Mouse (Mus musculus): Measurements from ENCODE around the gene Olfr615. TPM values are rescaled to one million over a fixed set of nuclear protein-coding genes. Genes with fewer than 3 reads are reported as not detected.

Olfr615 gene
- polyA plus RNA-seq, 1 experiment from 2014 or later = not detected

DNA sequence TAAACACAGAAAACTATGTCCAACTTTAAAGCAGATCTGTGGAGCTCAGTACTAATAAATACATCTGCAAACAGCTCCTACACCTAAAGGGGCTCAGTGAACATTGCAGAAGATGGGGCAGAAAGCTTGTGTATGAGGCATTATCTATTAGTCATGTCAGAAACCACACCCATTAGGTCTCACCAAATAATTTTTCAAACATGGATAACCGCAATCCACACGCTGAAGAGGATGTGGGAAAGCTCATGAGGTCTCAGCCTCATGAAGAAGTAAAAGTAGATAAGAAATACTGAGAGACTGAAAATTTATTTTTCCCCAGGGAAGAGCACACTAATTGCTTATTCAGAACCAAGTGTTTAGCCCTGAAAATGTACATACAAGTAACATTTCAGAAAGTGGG lies 51.5 kb downstream of the Olfr615 start:
- no peaks in the 10 kb centered on the region for H3K9me3 ChIP-seq (ENCODE audit: control insufficient read depth, low read length)
- no peak for ATAC-seq (replicated peaks; ENCODE audit: low FRiP score)
- no peak overlapping the region for H3K27ac ChIP-seq (ENCODE audit: low read depth, low read length)
- no peak overlapping the region for H3K4me2 ChIP-seq
- 51% methylated on average over 2 of the region's 2 CpGs for WGBS
- no peak overlapping the region for H3K9ac ChIP-seq (ENCODE audit: low read depth, low read length)
- H3K4me3 ChIP-seq (ENCODE audit: low read depth, low read length) = no peak overlapping the region
- no peaks in the 10 kb centered on the region for H3K36me3 ChIP-seq (ENCODE audit: control insufficient read depth, insufficient read depth, low read length)
- H3K4me1 ChIP-seq (replicated peaks; ENCODE audit: control insufficient read depth, insufficient read depth, low read length) = no peaks in the 10 kb centered on the region
- DNase-seq (ENCODE audit: low spot score) = no peak
- H3K27me3 ChIP-seq (replicated peaks; ENCODE audit: control insufficient read depth, insufficient read depth, low read length) = no peaks in the 10 kb centered on the region

DNA sequence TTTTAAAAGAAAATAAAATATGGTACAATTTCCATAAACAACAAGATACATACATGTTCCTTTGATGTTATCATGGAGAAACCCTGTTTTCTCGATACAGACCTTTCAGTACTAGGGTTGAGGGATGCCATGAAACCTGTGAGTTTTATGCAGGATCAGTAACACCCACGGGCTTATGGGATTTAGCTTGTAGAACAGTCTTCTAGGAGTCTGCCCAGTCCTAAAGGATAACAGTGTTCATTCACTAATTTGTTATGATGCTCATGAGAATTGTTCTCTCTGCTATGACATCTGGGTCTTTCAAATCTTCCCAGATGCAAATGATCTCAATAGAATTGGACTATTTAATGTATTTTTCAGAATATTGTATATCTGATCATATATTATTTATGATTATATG lies 56.6 kb downstream of the Olfr615 start, which contains the start of gene Olfr620:
TSS of gene Olfr620 (minus strand) at position 101 of the 400 bp plus-strand sequence.
- no peak within 1 kb of the TSS for H3K9ac ChIP-seq (ENCODE audit: low read depth, low read length)
- no peaks in the 10 kb centered on the region for H3K9me3 ChIP-seq (ENCODE audit: control insufficient read depth, low read length)
- no peak within 1 kb of the TSS for H3K4me3 ChIP-seq (ENCODE audit: low read depth, low read length)
- ATAC-seq (replicated peaks; ENCODE audit: low FRiP score) (no peak), DNase-seq (ENCODE audit: low spot score) (no peak)
- no peak within 1 kb of the TSS for H3K27ac ChIP-seq (ENCODE audit: low read depth, low read length)
- no peaks in the 10 kb centered on the region for H3K4me1 ChIP-seq (replicated peaks; ENCODE audit: control insufficient read depth, insufficient read depth, low read length)
- 64% methylated on average over 2 of the region's 2 CpGs for WGBS
- no peaks in the 10 kb centered on the region for H3K27me3 ChIP-seq (replicated peaks; ENCODE audit: control insufficient read depth, insufficient read depth, low read length)
- no peak within 1 kb of the TSS for H3K4me2 ChIP-seq
- H3K36me3 ChIP-seq (ENCODE audit: control insufficient read depth, insufficient read depth, low read length) = no peaks in the 10 kb centered on the region

Small RNA genes within 50 kb of the gene (microRNA-seq; reads per million reads assigned to microRNA genes)
- not detected for gene Gm26506 (ENCODE audit: borderline number of aligned reads)

Other genes with a start within 250 kb of the Olfr615 start
- not detected in 2 replicates for gene Olfr597, start 239.8 kb upstream of the Olfr615 start, polyA plus RNA-seq (2014; fragmentation: Nextera tagmentation; extraction: Ambion mirVana)
- gene Olfr598, start 232.5 kb upstream of the Olfr615 start, polyA plus RNA-seq (2014; fragmentation: Nextera tagmentation; extraction: Ambion mirVana) = not detected in 2 replicates
- not detected in 2 replicates for gene Olfr599, start 220.2 kb upstream of the Olfr615 start, polyA plus RNA-seq (2014; fragmentation: Nextera tagmentation; extraction: Ambion mirVana)
- not detected in 2 replicates for gene Olfr600, start 206.4 kb upstream of the Olfr615 start, polyA plus RNA-seq (2014; fragmentation: Nextera tagmentation; extraction: Ambion mirVana)
- gene Olfr601, start 193.4 kb upstream of the Olfr615 start, polyA plus RNA-seq (2014; fragmentation: Nextera tagmentation; extraction: Ambion mirVana) = not detected in 2 replicates
- gene Olfr603, start 169.9 kb upstream of the Olfr615 start, polyA plus RNA-seq (2014; fragmentation: Nextera tagmentation; extraction: Ambion mirVana) = not detected in 2 replicates
- not detected in 2 replicates for gene Usp17lc, start 141.0 kb upstream of the Olfr615 start, polyA plus RNA-seq (2014; fragmentation: Nextera tagmentation; extraction: Ambion mirVana)
- gene Olfr605, start 110.6 kb upstream of the Olfr615 start, polyA plus RNA-seq (2014; fragmentation: Nextera tagmentation; extraction: Ambion mirVana) = not detected in 2 replicates
- not detected in 2 replicates for gene Olfr606, start 107.0 kb upstream of the Olfr615 start, polyA plus RNA-seq (2014; fragmentation: Nextera tagmentation; extraction: Ambion mirVana)
- gene Olfr607, start 91.9 kb upstream of the Olfr615 start, polyA plus RNA-seq (2014; fragmentation: Nextera tagmentation; extraction: Ambion mirVana) = not detected in 2 replicates
- gene Olfr608, start 86.2 kb upstream of the Olfr615 start, polyA plus RNA-seq (2014; fragmentation: Nextera tagmentation; extraction: Ambion mirVana) = not detected in 2 replicates
- not detected in 2 replicates for gene Olfr609, start 58.0 kb upstream of the Olfr615 start, polyA plus RNA-seq (2014; fragmentation: Nextera tagmentation; extraction: Ambion mirVana)
- gene Olfr610, start 44.0 kb upstream of the Olfr615 start, polyA plus RNA-seq (2014; fragmentation: Nextera tagmentation; extraction: Ambion mirVana) = not detected in 2 replicates
- not detected in 2 replicates for gene Olfr611, start 35.2 kb upstream of the Olfr615 start, polyA plus RNA-seq (2014; fragmentation: Nextera tagmentation; extraction: Ambion mirVana)
- not detected in 2 replicates for gene Olfr612, start 13.4 kb upstream of the Olfr615 start, polyA plus RNA-seq (2014; fragmentation: Nextera tagmentation; extraction: Ambion mirVana)
- gene Olfr613, start 8.0 kb upstream of the Olfr615 start, polyA plus RNA-seq (2014; fragmentation: Nextera tagmentation; extraction: Ambion mirVana) = not detected in 2 replicates
- gene Olfr616, start 13.1 kb downstream of the Olfr615 start, polyA plus RNA-seq (2014; fragmentation: Nextera tagmentation; extraction: Ambion mirVana) = not detected in 2 replicates
- gene Olfr617, start 17.0 kb downstream of the Olfr615 start, polyA plus RNA-seq (2014; fragmentation: Nextera tagmentation; extraction: Ambion mirVana) = not detected in 2 replicates
- not detected in 2 replicates for gene Olfr618, start 34.0 kb downstream of the Olfr615 start, polyA plus RNA-seq (2014; fragmentation: Nextera tagmentation; extraction: Ambion mirVana)
- gene Olfr619, start 44.5 kb downstream of the Olfr615 start, polyA plus RNA-seq (2014; fragmentation: Nextera tagmentation; extraction: Ambion mirVana) = not detected in 2 replicates
- not detected in 2 replicates for gene Olfr620, start 56.5 kb downstream of the Olfr615 start, polyA plus RNA-seq (2014; fragmentation: Nextera tagmentation; extraction: Ambion mirVana)
- gene Olfr622, start 86.6 kb downstream of the Olfr615 start, polyA plus RNA-seq (2014; fragmentation: Nextera tagmentation; extraction: Ambion mirVana) = not detected in 2 replicates
- gene Olfr623, start 107.6 kb downstream of the Olfr615 start, polyA plus RNA-seq (2014; fragmentation: Nextera tagmentation; extraction: Ambion mirVana) = not detected in 2 replicates
- 0.04 TPM in 1 of 2 replicates, not detected in the other for gene Olfr624, start 115.1 kb downstream of the Olfr615 start, polyA plus RNA-seq (2014; fragmentation: Nextera tagmentation; extraction: Ambion mirVana)
- gene Olfr625-ps1, start 126.6 kb downstream of the Olfr615 start, polyA plus RNA-seq (2014; fragmentation: Nextera tagmentation; extraction: Ambion mirVana) = not detected in 2 replicates
- not detected in 2 replicates for gene Olfr243, start 158.6 kb downstream of the Olfr615 start, polyA plus RNA-seq (2014; fragmentation: Nextera tagmentation; extraction: Ambion mirVana)
- not detected in 2 replicates for gene Olfr628, start 174.3 kb downstream of the Olfr615 start, polyA plus RNA-seq (2014; fragmentation: Nextera tagmentation; extraction: Ambion mirVana)
- gene Olfr629, start 188.9 kb downstream of the Olfr615 start, polyA plus RNA-seq (2014; fragmentation: Nextera tagmentation; extraction: Ambion mirVana) = not detected in 2 replicates
- not detected in 2 replicates for gene Olfr630, start 201.3 kb downstream of the Olfr615 start, polyA plus RNA-seq (2014; fragmentation: Nextera tagmentation; extraction: Ambion mirVana)
- gene Olfr69, start 215.5 kb downstream of the Olfr615 start, polyA plus RNA-seq (2014; fragmentation: Nextera tagmentation; extraction: Ambion mirVana) = not detected in 2 replicates
- not detected in 2 replicates for gene Olfr68, start 223.6 kb downstream of the Olfr615 start, polyA plus RNA-seq (2014; fragmentation: Nextera tagmentation; extraction: Ambion mirVana)
- gene Olfr67, start 235.7 kb downstream of the Olfr615 start, polyA plus RNA-seq (2014; fragmentation: Nextera tagmentation; extraction: Ambion mirVana) = not detected in 2 replicates

All from liver, embryonic 11.5 days (tissue).